Mouse (Mus musculus): Measurements from ENCODE around the gene 1700047I17Rik2.
"Not testable (repeated sequence)": the region's sequence is repeated elsewhere in the genome, so short reads cannot be mapped to it uniquely, and the experiment has no call there.

Gene 1700047I17Rik2

GRCm38 (mm10) chr12:55199306-55199705 is at the start of gene 1700047I17Rik2:
Gene 1700047I17Rik2, plus strand, starts transcription at chr12:55199592.
- DNase-seq: not testable (repeated sequence)

GRCm38 (mm10) chr12:55154559-55155448 is 44.6 kb upstream of the 1700047I17Rik2 start, which contains the start of gene Srp54b:
Gene Srp54b, plus strand, starts transcription at chr12:55155104.
- not testable (repeated sequence) for DNase-seq

GRCm38 (mm10) chr12:55155449-55155783 is 44.0 kb upstream of the 1700047I17Rik2 start:
- not testable (repeated sequence) for DNase-seq

- DNase-seq: not testable (repeated sequence)
These were observed 32.3 kb upstream of the 1700047I17Rik2 start for GRCm38 (mm10) chr12:55167034-55167557.

GRCm38 (mm10) chr12:55187686-55188085 is 11.7 kb upstream of the 1700047I17Rik2 start:
- not testable (repeated sequence) for DNase-seq

- DNase-seq: not testable (repeated sequence)
These were observed 10.3 kb upstream of the 1700047I17Rik2 start for GRCm38 (mm10) chr12:55189127-55189526.

GRCm38 (mm10) chr12:55199799-55200198 is 407 bp downstream of the 1700047I17Rik2 start:
- not testable (repeated sequence) for DNase-seq

GRCm38 (mm10) chr12:55212944-55213343 is 13.6 kb downstream of the 1700047I17Rik2 start:
- DNase-seq: not testable (repeated sequence)

GRCm38 (mm10) chr12:55229626-55230519 is 30.5 kb downstream of the 1700047I17Rik2 start, which contains the start of gene Srp54c:
Gene Srp54c, plus strand, starts transcription at chr12:55230168.
- DNase-seq: not testable (repeated sequence)

- DNase-seq: not testable (repeated sequence)
These were observed 31.1 kb downstream of the 1700047I17Rik2 start for GRCm38 (mm10) chr12:55230520-55230861.

- DNase-seq: not testable (repeated sequence)
These were observed 42.9 kb downstream of the 1700047I17Rik2 start for GRCm38 (mm10) chr12:55242243-55242642.

- DNase-seq: not testable (repeated sequence)
These were observed 62.6 kb downstream of the 1700047I17Rik2 start for GRCm38 (mm10) chr12:55261950-55262349.

GRCm38 (mm10) chr12:55263385-55263784 is 64.0 kb downstream of the 1700047I17Rik2 start:
- DNase-seq: not testable (repeated sequence)
